Mouse (Mus musculus): ENCODE data around the gene Naxd. TPM values are rescaled to one million over a fixed set of nuclear protein-coding genes. Genes with fewer than 3 reads are reported as not detected.
A peak's percentile ranks its signal among the peaks of the same experiment; 100 is the strongest.
"Not testable (repeated sequence)": the region's sequence is repeated elsewhere in the genome, so short reads cannot be mapped to it uniquely, and the experiment has no call there.

Gene Naxd
- polyA plus RNA-seq, 1 experiment: 105 TPM

- WGBS: 85% methylated on average over 12 of the region's 12 CpGs
- TF ChIP-seq POLR2A (IDR thresholded peaks at IDR 0.05; ENCODE audit: borderline replicate concordance, insufficient read depth, low read length): no peak
- no peak for TF ChIP-seq CTCF (IDR thresholded peaks at IDR 0.05; ENCODE audit: borderline replicate concordance, insufficient read depth, low read depth, low read length)
- no peak overlapping the region for H3K4me3 ChIP-seq (replicated peaks; ENCODE audit: insufficient read depth, low read depth, low read length)
Measured at GRCm38 (mm10) chr8:11463889-11464706, 33.2 kb upstream of the Naxd start.

DNA sequence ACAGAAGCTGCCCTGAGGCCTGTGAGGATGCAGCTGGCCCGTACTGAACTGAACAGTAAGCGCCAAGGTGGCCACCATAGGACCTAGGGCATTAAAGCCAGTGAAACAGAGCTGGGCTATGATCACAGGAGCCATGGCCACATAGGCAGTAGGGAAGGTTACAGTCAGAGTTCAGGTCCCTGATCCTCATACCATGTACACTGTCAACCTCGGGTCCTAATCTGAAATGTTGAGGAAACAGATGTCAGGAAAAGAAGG lies 32.7 kb upstream of the Naxd start:
- DNase-seq: no peak
- TF ChIP-seq POLR2A (IDR thresholded peaks at IDR 0.05; ENCODE audit: borderline replicate concordance, insufficient read depth, low read length) (no peak), CTCF (IDR thresholded peaks at IDR 0.05; ENCODE audit: borderline replicate concordance, insufficient read depth, low read depth, low read length) (no peak)
- 90% methylated on average over 3 of the region's 3 CpGs for WGBS
- Histone ChIP-seq H3K27me3 (ENCODE audit: control insufficient read depth, insufficient read depth, low read length) (no peaks in the 10 kb centered on the region), H3K27ac (ENCODE audit: insufficient read depth, low read length) (no peak overlapping the region), H3K4me1 (ENCODE audit: control insufficient read depth, insufficient read depth, low read length) (no peaks in the 10 kb centered on the region; the same call in 1 of the 2 replicates), H3K4me3 (replicated peaks; ENCODE audit: insufficient read depth, low read depth, low read length) (no peak overlapping the region)

More at GRCm38 (mm10) chr8:11463889-11464706, 33.2 kb upstream of the Naxd start:
- no peaks in the 10 kb centered on the region for H3K27me3 ChIP-seq (ENCODE audit: control insufficient read depth, insufficient read depth, low read length)
- no peak overlapping the region for H3K27ac ChIP-seq (ENCODE audit: insufficient read depth, low read length)
- H3K4me1 ChIP-seq (ENCODE audit: control insufficient read depth, insufficient read depth, low read length): no peaks in the 10 kb centered on the region; the same call in 1 of the 2 replicates
- no peak for DNase-seq

DNA sequence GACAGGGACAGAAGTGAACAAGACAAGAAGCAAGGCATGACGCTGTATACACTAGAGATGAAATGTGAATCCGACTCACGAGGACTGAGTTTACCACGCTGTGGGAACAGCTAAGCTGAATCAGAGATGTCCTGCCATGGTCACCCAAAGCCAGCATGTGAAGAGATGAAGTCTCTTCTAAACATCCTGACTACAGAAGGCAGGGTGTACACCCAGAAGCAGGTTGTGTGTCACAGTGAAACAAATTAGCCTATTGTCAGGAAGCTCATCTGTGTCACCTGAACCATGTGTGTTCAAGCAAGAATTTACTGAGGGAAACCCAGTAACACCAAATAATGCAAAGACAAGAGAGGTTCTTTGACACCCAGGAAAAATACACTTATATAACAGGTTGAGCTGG lies 31.7 kb upstream of the Naxd start:
- 92% methylated on average over 4 of the region's 4 CpGs for WGBS
- no peaks in the 10 kb centered on the region for H3K27me3 ChIP-seq (ENCODE audit: control insufficient read depth, insufficient read depth, low read length)
- no peak overlapping the region for H3K27ac ChIP-seq (ENCODE audit: insufficient read depth, low read length)
- DNase-seq: no peak
- no peaks in the 10 kb centered on the region; the same call in 1 of the 2 replicates for H3K4me1 ChIP-seq (ENCODE audit: control insufficient read depth, insufficient read depth, low read length)
- TF ChIP-seq CTCF (IDR thresholded peaks at IDR 0.05; ENCODE audit: borderline replicate concordance, insufficient read depth, low read depth, low read length): no peak
- TF ChIP-seq POLR2A (IDR thresholded peaks at IDR 0.05; ENCODE audit: borderline replicate concordance, insufficient read depth, low read length): no peak
- H3K4me3 ChIP-seq (replicated peaks; ENCODE audit: insufficient read depth, low read depth, low read length): no peak overlapping the region

DNA sequence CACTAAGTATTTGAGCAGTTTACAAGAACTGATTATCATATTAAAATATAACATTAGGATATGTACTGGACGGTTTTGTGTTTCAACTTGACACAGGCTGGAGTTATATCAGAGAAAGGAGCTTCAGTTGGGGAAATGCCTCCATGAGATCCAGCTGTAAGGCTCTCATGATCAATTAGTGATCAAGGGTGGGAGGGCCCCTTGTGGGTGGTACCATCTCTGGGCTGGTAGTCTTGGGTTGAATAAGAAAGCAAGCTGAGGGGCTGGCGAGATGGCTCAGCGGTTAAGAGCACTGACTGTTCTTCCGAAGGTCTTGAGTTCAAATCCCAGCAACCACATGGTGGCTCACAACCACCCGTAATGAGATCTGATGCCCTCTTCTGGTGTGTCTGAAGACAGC lies 30.8 kb upstream of the Naxd start:
- not testable (repeated sequence) for DNase-seq; H3K27ac ChIP-seq (ENCODE audit: insufficient read depth, low read length); H3K27me3 ChIP-seq (ENCODE audit: control insufficient read depth, insufficient read depth, low read length); H3K4me3 ChIP-seq (replicated peaks; ENCODE audit: insufficient read depth, low read depth, low read length); H3K4me1 ChIP-seq (ENCODE audit: control insufficient read depth, insufficient read depth, low read length)
- 72% methylated on average over 5 of the region's 5 CpGs for WGBS

GRCm38 (mm10) chr8:11469095-11469494 lies 28.2 kb upstream of the Naxd start:
- WGBS: 19% methylated on average over 3 of the region's 3 CpGs
- DNase-seq: no peak
- no peak overlapping the region for H3K27ac ChIP-seq (ENCODE audit: insufficient read depth, low read length)
- no peaks in the 10 kb centered on the region; the same call in 1 of the 2 replicates for H3K4me1 ChIP-seq (ENCODE audit: control insufficient read depth, insufficient read depth, low read length)
- TF ChIP-seq CTCF (IDR thresholded peaks at IDR 0.05; ENCODE audit: borderline replicate concordance, insufficient read depth, low read depth, low read length): 0 out of 2 replicates have a peak, but pooled peaks have one; percentile 11
- TF ChIP-seq POLR2A (IDR thresholded peaks at IDR 0.05; ENCODE audit: borderline replicate concordance, insufficient read depth, low read length): no peak
- no peaks in the 10 kb centered on the region for H3K27me3 ChIP-seq (ENCODE audit: control insufficient read depth, insufficient read depth, low read length)
- H3K4me3 ChIP-seq (replicated peaks; ENCODE audit: insufficient read depth, low read depth, low read length): no peak overlapping the region

GRCm38 (mm10) chr8:11470694-11471093 lies 26.6 kb upstream of the Naxd start:
- Histone ChIP-seq H3K4me1 (ENCODE audit: control insufficient read depth, insufficient read depth, low read length) (no peaks in the 10 kb centered on the region; the same call in 1 of the 2 replicates), H3K27ac (ENCODE audit: insufficient read depth, low read length) (no peak overlapping the region), H3K4me3 (replicated peaks; ENCODE audit: insufficient read depth, low read depth, low read length) (no peak overlapping the region), H3K27me3 (ENCODE audit: control insufficient read depth, insufficient read depth, low read length) (no peaks in the 10 kb centered on the region)
- WGBS: 73% methylated on average over 7 of the region's 7 CpGs
- no peak for DNase-seq
- TF ChIP-seq POLR2A (IDR thresholded peaks at IDR 0.05; ENCODE audit: borderline replicate concordance, insufficient read depth, low read length) (no peak), CTCF (IDR thresholded peaks at IDR 0.05; ENCODE audit: borderline replicate concordance, insufficient read depth, low read depth, low read length) (no peak)

DNA sequence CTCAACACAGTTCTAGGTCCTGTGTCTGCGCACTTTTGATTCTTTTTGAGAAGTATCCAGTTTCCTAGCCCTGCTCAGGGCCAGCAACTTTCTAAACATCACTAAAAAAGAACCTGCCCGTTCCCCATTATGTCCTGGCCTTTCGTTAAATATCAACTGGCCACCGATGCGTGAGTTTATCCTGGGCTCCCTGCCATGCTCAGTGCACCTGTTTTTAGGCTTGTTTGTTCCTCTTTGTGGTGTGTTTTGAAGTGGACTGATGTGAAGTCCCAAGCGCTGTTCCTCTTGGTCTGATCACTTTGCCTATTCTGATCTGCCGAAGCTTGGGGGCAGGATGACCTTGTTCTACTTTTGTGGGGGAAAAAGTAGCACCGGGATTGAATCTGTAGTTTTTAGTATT lies 26.0 kb upstream of the Naxd start:
- Histone ChIP-seq H3K4me1 (ENCODE audit: control insufficient read depth, insufficient read depth, low read length) (no peaks in the 10 kb centered on the region; the same call in 1 of the 2 replicates), H3K27ac (ENCODE audit: insufficient read depth, low read length) (no peak overlapping the region), H3K4me3 (replicated peaks; ENCODE audit: insufficient read depth, low read depth, low read length) (no peak overlapping the region), H3K27me3 (ENCODE audit: control insufficient read depth, insufficient read depth, low read length) (no peaks in the 10 kb centered on the region)
- no peak for DNase-seq
- 28% methylated on average over 8 of the region's 8 CpGs for WGBS
- TF ChIP-seq CTCF (IDR thresholded peaks at IDR 0.05; ENCODE audit: borderline replicate concordance, insufficient read depth, low read depth, low read length) (no peak), POLR2A (IDR thresholded peaks at IDR 0.05; ENCODE audit: borderline replicate concordance, insufficient read depth, low read length) (no peak)

GRCm38 (mm10) chr8:11473072-11473471 lies 24.2 kb upstream of the Naxd start:
- Histone ChIP-seq H3K4me3 (replicated peaks; ENCODE audit: insufficient read depth, low read depth, low read length) (no peak overlapping the region), H3K4me1 (ENCODE audit: control insufficient read depth, insufficient read depth, low read length) (no peaks in the 10 kb centered on the region; the same call in 1 of the 2 replicates), H3K27me3 (ENCODE audit: control insufficient read depth, insufficient read depth, low read length) (no peaks in the 10 kb centered on the region), H3K27ac (ENCODE audit: insufficient read depth, low read length) (no peak overlapping the region)
- DNase-seq: no peak
- 47% methylated on average over 4 of the region's 4 CpGs for WGBS
- TF ChIP-seq CTCF (IDR thresholded peaks at IDR 0.05; ENCODE audit: borderline replicate concordance, insufficient read depth, low read depth, low read length): no peak
